Mouse (Mus musculus): Measurements from ENCODE around the gene Lrrtm4.

The Lrrtm4 gene

GRCm38 (mm10) chr6:80018765-80019164 is at the start of gene Lrrtm4:
Lrrtm4 (plus strand) TSS chr6:80018877.
- no peak for DNase-seq (ENCODE audit: low read depth, low spot score)

GRCm38 (mm10) chr6:80019189-80019860 is 648 bp downstream of the Lrrtm4 start:
- no peak for DNase-seq (ENCODE audit: low read depth, low spot score)

- DNase-seq (ENCODE audit: low read depth, low spot score) = no peak
These were observed 1.2 kb downstream of the Lrrtm4 start for GRCm38 (mm10) chr6:80019861-80020230.

- no peak for DNase-seq (ENCODE audit: low read depth, low spot score)
These were observed 38.2 kb downstream of the Lrrtm4 start for GRCm38 (mm10) chr6:80056849-80057248.

- DNase-seq (ENCODE audit: low read depth, low spot score) = no peak
These were observed 59.3 kb downstream of the Lrrtm4 start for GRCm38 (mm10) chr6:80078001-80078400.

GRCm38 (mm10) chr6:80079290-80079689 is 60.6 kb downstream of the Lrrtm4 start:
- no peak for DNase-seq (ENCODE audit: low read depth, low spot score)

GRCm38 (mm10) chr6:80094909-80095308 is 76.2 kb downstream of the Lrrtm4 start:
- no peak for DNase-seq (ENCODE audit: low read depth, low spot score)

GRCm38 (mm10) chr6:80105343-80105742 is 86.7 kb downstream of the Lrrtm4 start:
- DNase-seq (ENCODE audit: low read depth, low spot score) = no peak

- no peak for DNase-seq (ENCODE audit: low read depth, low spot score)
These were observed 87.2 kb downstream of the Lrrtm4 start for GRCm38 (mm10) chr6:80105843-80106242.

- no peak for DNase-seq (ENCODE audit: low read depth, low spot score)
These were observed 107.7 kb downstream of the Lrrtm4 start for GRCm38 (mm10) chr6:80126419-80126818.

- no peak for DNase-seq (ENCODE audit: low read depth, low spot score)
These were observed 143.9 kb downstream of the Lrrtm4 start for GRCm38 (mm10) chr6:80162585-80162984.

- no peak for DNase-seq (ENCODE audit: low read depth, low spot score)
These were observed 163.2 kb downstream of the Lrrtm4 start for GRCm38 (mm10) chr6:80181916-80182315.

- no peak for DNase-seq (ENCODE audit: low read depth, low spot score)
These were observed 163.7 kb downstream of the Lrrtm4 start for GRCm38 (mm10) chr6:80182353-80182752.

GRCm38 (mm10) chr6:80185489-80186113 is 166.9 kb downstream of the Lrrtm4 start:
- no peak for DNase-seq (ENCODE audit: low read depth, low spot score)

- DNase-seq (ENCODE audit: low read depth, low spot score) = no peak
These were observed 168.1 kb downstream of the Lrrtm4 start for GRCm38 (mm10) chr6:80186791-80187190.

- DNase-seq (ENCODE audit: low read depth, low spot score) = no peak
These were observed 190.8 kb downstream of the Lrrtm4 start for GRCm38 (mm10) chr6:80209476-80209875.

- DNase-seq (ENCODE audit: low read depth, low spot score) = no peak
These were observed 191.6 kb downstream of the Lrrtm4 start for GRCm38 (mm10) chr6:80210281-80210680.

- DNase-seq (ENCODE audit: low read depth, low spot score) = no peak
These were observed 242.9 kb downstream of the Lrrtm4 start for GRCm38 (mm10) chr6:80261595-80261994.

- no peak for DNase-seq (ENCODE audit: low read depth, low spot score)
These were observed 245.3 kb downstream of the Lrrtm4 start for GRCm38 (mm10) chr6:80263972-80264371.

GRCm38 (mm10) chr6:80264584-80264983 is 245.9 kb downstream of the Lrrtm4 start:
- no peak for DNase-seq (ENCODE audit: low read depth, low spot score)

- DNase-seq (ENCODE audit: low read depth, low spot score) = no peak
These were observed 247.1 kb downstream of the Lrrtm4 start for GRCm38 (mm10) chr6:80265746-80266145.

GRCm38 (mm10) chr6:80286968-80287367 is 268.3 kb downstream of the Lrrtm4 start:
- DNase-seq (ENCODE audit: low read depth, low spot score) = no peak

GRCm38 (mm10) chr6:80301871-80302270 is 283.2 kb downstream of the Lrrtm4 start:
- DNase-seq (ENCODE audit: low read depth, low spot score) = no peak
